Mouse (Mus musculus) olfactory bulb, adult 2 months (tissue): ENCODE measurements around the gene Hist1h2af. TPM values are rescaled to one million over a fixed set of nuclear protein-coding genes. Genes with fewer than 3 reads are reported as not detected.
"Not testable (repeated sequence)": the region's sequence is repeated elsewhere in the genome, so short reads cannot be mapped to it uniquely, and the experiment has no call there.

Source experiments
- H3K27ac ChIP-seq: fragments of 200-500 bp; 2 replicates; pipeline ENCODE4 v1.5.1; 2012; ENCODE audit warnings: low read depth, low read length; ENCODE audit not compliant: insufficient read depth
- H3K4me1 ChIP-seq: fragments of 200-500 bp; 2 replicates; pipeline ENCODE4 v1.6.1; 2012; ENCODE audit warnings: low read length; ENCODE audit not compliant: control insufficient read depth, insufficient read depth
- H3K4me3 ChIP-seq: fragments of 200-500 bp; 2 replicates; pipeline ENCODE4 v1.5.1; 2012; ENCODE audit warnings: mild to moderate bottlenecking, low read depth, low read length, moderate library complexity; ENCODE audit not compliant: insufficient read depth
- CTCF ChIP-seq: fragments of 200-500 bp; IDR thresholded peaks from 2 replicates; pipeline ENCODE4 v1.5.1; 2012; ENCODE audit warnings: low read depth, mild to moderate bottlenecking, low read length, moderate library complexity; ENCODE audit not compliant: insufficient read depth
- POLR2A ChIP-seq: fragments of 200-500 bp; IDR thresholded peaks from 2 replicates; pipeline ENCODE4 v1.6.1; 2012; ENCODE audit warnings: mild to moderate bottlenecking, low read depth, low read length, moderate library complexity; ENCODE audit not compliant: insufficient read depth
- WGBS: fragments of 180-500 bp; shearing (Covaris S2); methylation state at CpG from one replicate; pipeline ENCODE4 v1.1.7; 2018; 5-methylcytosine and 5-hydroxymethylcytosine counted together
- polyA plus RNA-seq: library from polyadenylated mRNA; stranded (reverse); fragments of >200 nt; gene quantifications from 2 replicates; pipeline ENCODE4 v1.2.4, GENCODE M21; 2012; ENCODE audit warnings: low replicate concordance; ENCODE audit not compliant: missing spikeins, insufficient read depth, insufficient read length

Gene Hist1h2af
- polyA plus RNA-seq, 1 experiment = not detected

- Histone ChIP-seq H3K27ac (peak within 1 kb of the TSS; percentile 96), H3K4me1 (peaks cover 6% of the 10 kb centered on the region), H3K4me3 (peak within 1 kb of the TSS; percentile 54)
- WGBS = 0% methylated on average over 18 of the region's 18 CpGs
- no peak for TF ChIP-seq POLR2A
- TF ChIP-seq CTCF = no peak
Observed at GRCm38 (mm10) chr13:23571022-23571503, 37.4 kb downstream of the Hist1h2af start, which contains the start of the genes Hist1h2ae and Hist1h2bg. Gene Hist1h2ae (minus strand): TSS chr13:23571220. Gene Hist1h2bg (plus strand): TSS chr13:23571396.

GRCm38 (mm10) chr13:23571504-23572217 is 38.0 kb downstream of the Hist1h2af start:
- H3K4me1 ChIP-seq = not testable (repeated sequence)
- peak overlapping the region; percentile 54 for H3K4me3 ChIP-seq
- WGBS = under 1% methylated on average over 17 of the region's 34 CpGs

GRCm38 (mm10) chr13:23572218-23573033 is 38.7 kb downstream of the Hist1h2af start:
- H3K4me3 ChIP-seq = no peak overlapping the region
- TF ChIP-seq CTCF = no peak
- no peak for TF ChIP-seq POLR2A
- peaks cover 6% of the 10 kb centered on the region for H3K4me1 ChIP-seq
- H3K27ac ChIP-seq = no peak overlapping the region
- 25% methylated on average over 2 of the region's 2 CpGs for WGBS

More at GRCm38 (mm10) chr13:23571504-23572217, 38.0 kb downstream of the Hist1h2af start:
- H3K27ac ChIP-seq = peak overlapping the region; percentile 96

DNA sequence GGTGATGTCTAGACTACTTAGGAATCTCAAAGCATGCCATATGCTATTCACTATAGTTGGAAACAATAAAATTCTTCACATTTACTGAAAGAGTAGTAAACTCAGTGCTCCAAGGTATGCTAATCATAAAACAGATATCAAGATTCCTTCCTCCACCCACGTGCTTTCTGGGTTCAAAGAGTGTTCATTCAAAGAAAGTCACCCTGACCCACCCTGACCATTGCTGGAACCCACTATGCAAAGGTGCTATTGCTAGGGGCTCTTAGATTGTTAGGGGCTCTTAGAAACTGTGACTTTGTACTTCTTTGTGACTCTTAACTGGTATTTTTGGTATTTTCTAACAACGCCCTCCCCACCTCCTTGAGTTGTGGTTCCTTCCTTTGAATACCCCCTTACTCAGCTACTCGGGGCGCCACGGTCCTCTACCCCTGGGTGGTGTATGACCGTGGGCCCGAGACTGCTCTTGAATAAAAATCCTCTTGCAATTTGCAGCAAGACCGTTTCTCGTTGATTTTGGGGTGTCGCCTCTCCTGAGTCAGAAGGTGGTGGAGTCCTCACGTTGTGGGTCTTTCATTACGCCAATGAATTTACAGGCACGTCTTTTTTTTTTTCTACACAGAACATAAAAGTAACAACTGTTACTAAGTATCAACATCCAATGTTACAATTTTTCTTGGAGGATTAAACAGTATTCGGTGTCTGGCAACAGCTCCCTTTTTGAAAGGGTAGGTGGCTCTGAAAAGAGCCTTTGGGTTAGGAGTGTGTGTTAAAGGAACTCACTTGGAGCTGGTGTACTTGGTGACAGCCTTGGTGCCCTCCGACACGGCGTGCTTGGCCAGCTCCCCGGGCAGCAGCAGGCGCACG is 39.6 kb downstream of the Hist1h2af start:
- H3K27ac ChIP-seq = peak overlapping the region; percentile 95
- H3K4me1 ChIP-seq = not testable (repeated sequence)
- 4% methylated on average over 20 of the region's 20 CpGs for WGBS
- H3K4me3 ChIP-seq = peak overlapping the region; percentile 56

- peak within 1 kb of the TSS; percentile 56 for H3K4me3 ChIP-seq
- peak within 1 kb of the TSS; percentile 95 for H3K27ac ChIP-seq
- under 1% methylated on average over 42 of the region's 42 CpGs for WGBS
- not testable (repeated sequence) for H3K4me1 ChIP-seq
Observed at GRCm38 (mm10) chr13:23573898-23574524, 40.3 kb downstream of the Hist1h2af start, which contains the start of the genes Hist1h2bf and Hist1h2ad. Gene Hist1h2bf (minus strand): TSS chr13:23574196. Gene Hist1h2ad (plus strand): TSS chr13:23574381.

GRCm38 (mm10) chr13:23574546-23575170 is 41.0 kb downstream of the Hist1h2af start:
- H3K4me1 ChIP-seq = not testable (repeated sequence)
- under 1% methylated on average over 16 of the region's 39 CpGs for WGBS
- H3K27ac ChIP-seq = peak overlapping the region; percentile 67; the same call in 1 of the 2 replicates
- H3K4me3 ChIP-seq = peak overlapping the region; percentile 56

- TF ChIP-seq POLR2A (no peak), CTCF (no peak)
- Histone ChIP-seq H3K4me1 (peaks cover 6% of the 10 kb centered on the region), H3K4me3 (peak within 1 kb of the TSS; percentile 67), H3K27ac (peak within 1 kb of the TSS; percentile 82)
- under 1% methylated on average over 18 of the region's 18 CpGs for WGBS
Observed at GRCm38 (mm10) chr13:23575271-23575851, 41.7 kb downstream of the Hist1h2af start, which contains the start of gene Hist1h3d. Gene Hist1h3d (plus strand): TSS chr13:23575763.

- 2% methylated on average over 15 of the region's 40 CpGs for WGBS
- H3K4me1 ChIP-seq = not testable (repeated sequence)
- H3K4me3 ChIP-seq = peak overlapping the region; percentile 67
- peak overlapping the region; percentile 82 for H3K27ac ChIP-seq
Observed at GRCm38 (mm10) chr13:23575864-23576313, 42.2 kb downstream of the Hist1h2af start.
